Mouse (Mus musculus) thymus, adult 2 months (tissue): ENCODE results near the gene Ryr3.

ENCODE experiments used
- CTCF ChIP-seq: fragments of 200-500 bp; IDR thresholded peaks from 2 replicates; pipeline ENCODE4 v1.5.1; 2012; ENCODE audit warnings: mild to moderate bottlenecking, control low read depth, low read length, moderate library complexity, borderline replicate concordance; ENCODE audit not compliant: control insufficient read depth, poor library complexity, insufficient read depth; ENCODE audit errors: extremely low read depth
- POLR2A ChIP-seq: fragments of 200-500 bp; IDR thresholded peaks from 2 replicates; pipeline ENCODE4 v1.6.1; 2012; ENCODE audit warnings: mild to moderate bottlenecking, low read length, control low read depth, moderate library complexity; ENCODE audit not compliant: control insufficient read depth, poor library complexity, insufficient read depth; ENCODE audit errors: extremely low read depth

GRCm38 (mm10) chr2:112600222-112600621 is 616.7 kb downstream of the Ryr3 start:
- TF ChIP-seq POLR2A (no peak), CTCF (no peak)
